Mouse (Mus musculus) lung, adult 2 months (tissue): ENCODE data around the gene Npdc1.

Experiments
- CTCF ChIP-seq: fragments of 200-500 bp; IDR thresholded peaks from 2 replicates; pipeline ENCODE4 v1.5.1; 2011; ENCODE audit warnings: mild to moderate bottlenecking, low read length, control low read depth; ENCODE audit not compliant: insufficient read depth
- POLR2A ChIP-seq: fragments of 200-500 bp; IDR thresholded peaks from 2 replicates; pipeline ENCODE4 v1.6.1; 2011; ENCODE audit warnings: low read depth, mild to moderate bottlenecking, control low read depth, low read length, borderline replicate concordance; ENCODE audit errors: extremely low read depth

- TF ChIP-seq POLR2A: no peak
- TF ChIP-seq CTCF: no peak
These were observed 27.1 kb upstream of the Npdc1 start, which contains the start of gene Sapcd2 for GRCm38 (mm10) chr2:25371764-25372643.
